Mouse (Mus musculus) left cerebral cortex, adult 11 months (tissue): ENCODE data around the gene Vmn2r111.
"Not testable (repeated sequence)": the region's sequence is repeated elsewhere in the genome, so short reads cannot be mapped to it uniquely, and the experiment has no call there.

Experiments used
- DNase-seq: peaks from one replicate; pipeline ENCODE4 v3.0.0; 2022; ENCODE audit warnings: low spot score

Gene Vmn2r111

GRCm38 (mm10) chr17:22573382-22573781 lies at the start of gene Vmn2r111:
Gene Vmn2r111, minus strand, starts transcription at chr17:22573482.
- DNase-seq, result not testable (repeated sequence)

GRCm38 (mm10) chr17:22600651-22601050 lies 27.4 kb upstream of the Vmn2r111 start, which contains the start of gene Vmn2r112:
Gene Vmn2r112, plus strand, starts transcription at chr17:22600951.
- not testable (repeated sequence) for DNase-seq

- DNase-seq, result not testable (repeated sequence)
Observed at GRCm38 (mm10) chr17:22520467-22520866, 52.8 kb downstream of the Vmn2r111 start.

GRCm38 (mm10) chr17:22520037-22520436 lies 53.2 kb downstream of the Vmn2r111 start:
- not testable (repeated sequence) for DNase-seq

GRCm38 (mm10) chr17:22497120-22497519 lies 76.2 kb downstream of the Vmn2r111 start:
- DNase-seq, result no peak
